In genomic region chr6:82111540-82111939, GRCm38 (mm10) we compare ENCODE assay signal across 22 mouse cellular contexts.
DNase-seq lines count a peak whose midpoint lies in the region; ATAC-seq and TF ChIP-seq lines count a peak whose summit lies in the region.
"Had no signal": no experiment of that assay in that cellular context is flagged by ENCODE, and none has a peak within 500 bp of the region (broad histone marks: within the 10 kb centered on the region; RNA-seq: fewer than 3 reads in every experiment).

No protein-coding gene starts in this region.

- no peaks in the 10 kb centered on the region for H3K36me3 ChIP-seq in midbrain, embryonic 11.5 days (ENCODE audit: control insufficient read depth, insufficient read depth, low read length)
- H3K36me3 ChIP-seq in midbrain, postnatal 0 days (ENCODE audit: insufficient read depth, low read length) = no peaks in the 10 kb centered on the region
- H3K36me3 ChIP-seq: forebrain, embryonic 10.5 days; heart, embryonic 10.5 days; limb, embryonic 10.5 days; midbrain, embryonic 15.5 days had no signal

- no peaks in the 10 kb centered on the region for H3K4me1 ChIP-seq in midbrain, embryonic 11.5 days (ENCODE audit: control insufficient read depth, insufficient read depth, low read length)
- H3K4me1 ChIP-seq in midbrain, postnatal 0 days (ENCODE audit: insufficient read depth, low read length) = no peaks in the 10 kb centered on the region
- H3K4me1 ChIP-seq: midbrain, embryonic 15.5 days had no signal

- no peak overlapping the region for H3K27ac ChIP-seq in midbrain, embryonic 11.5 days (ENCODE audit: low read depth, low read length)
- H3K27ac ChIP-seq in midbrain, postnatal 0 days (ENCODE audit: low read depth, low read length) = no peak overlapping the region
- H3K27ac ChIP-seq: forebrain, embryonic 10.5 days; heart, embryonic 10.5 days; hindbrain, embryonic 14.5 days; limb, embryonic 10.5 days; midbrain, embryonic 15.5 days had no signal

- H3K27me3 ChIP-seq in midbrain, embryonic 11.5 days (ENCODE audit: control insufficient read depth, insufficient read depth, low read length) = no peaks in the 10 kb centered on the region
- H3K27me3 ChIP-seq in midbrain, postnatal 0 days (ENCODE audit: insufficient read depth, low read length) = no peaks in the 10 kb centered on the region
- H3K27me3 ChIP-seq: midbrain, embryonic 15.5 days had no signal

- WGBS in midbrain, embryonic 11.5 days = 80% methylated on average over 3 of the region's 3 CpGs
- 82% methylated on average over 3 of the region's 3 CpGs for WGBS in midbrain, postnatal 0 days

- no peak overlapping the region for H3K4me3 ChIP-seq in midbrain, embryonic 11.5 days (ENCODE audit: low read depth, low read length)
- H3K4me3 ChIP-seq in midbrain, postnatal 0 days (ENCODE audit: low read depth, low read length) = no peak overlapping the region
- H3K4me3 ChIP-seq: forebrain, embryonic 10.5 days; heart, embryonic 10.5 days; limb, embryonic 10.5 days; midbrain, embryonic 15.5 days had no signal

- peak; percentile 9 for DNase-seq in adrenal gland, postnatal 10 days
- no peak for DNase-seq in adrenal gland, postnatal 25 days
- DNase-seq in midbrain, embryonic 11.5 days (ENCODE audit: low spot score, missing footprints) = peak; percentile 39
- no peak for DNase-seq in midbrain, postnatal 0 days (ENCODE audit: low spot score)
- DNase-seq in lung, postnatal 14 days = peak; percentile 56
- DNase-seq in kidney, adult 11 months = no peak
- no peak for DNase-seq in left cerebral cortex, postnatal 36 days (ENCODE audit: low spot score in 2 of 2)
- DNase-seq: cerebellum, adult 11 months; cerebellum, adult 9-11 months; forebrain, postnatal 0 days; gastrocnemius, postnatal 36 days; heart, postnatal 4 days; kidney, postnatal 14 days; liver, postnatal 0 days had no signal

- H3K4me2 ChIP-seq in midbrain, embryonic 11.5 days = no peak overlapping the region
- H3K4me2 ChIP-seq in midbrain, postnatal 0 days (ENCODE audit: low read depth, low read length, poor library complexity, severe bottlenecking) = no peak overlapping the region
- H3K4me2 ChIP-seq: hindbrain, embryonic 14.5 days; liver, embryonic 11.5 days; midbrain, embryonic 15.5 days had no signal

- no peak overlapping the region for H3K9ac ChIP-seq in midbrain, embryonic 11.5 days (ENCODE audit: low read length)
- H3K9ac ChIP-seq in midbrain, postnatal 0 days (replicated peaks; ENCODE audit: low read length, poor library complexity, severe bottlenecking) = no peak overlapping the region
- H3K9ac ChIP-seq: forebrain, postnatal 0 days; hindbrain, embryonic 14.5 days; liver, postnatal 0 days; midbrain, embryonic 15.5 days had no signal

- no peaks in the 10 kb centered on the region for H3K9me3 ChIP-seq in midbrain, embryonic 11.5 days (ENCODE audit: control insufficient read depth, low read length)
- H3K9me3 ChIP-seq in midbrain, postnatal 0 days (ENCODE audit: low read length) = no peaks in the 10 kb centered on the region
- H3K9me3 ChIP-seq: forebrain, embryonic 10.5 days; heart, embryonic 10.5 days; limb, embryonic 10.5 days; midbrain, embryonic 15.5 days had no signal

- intact Hi-C loops in left cerebral cortex, postnatal 36 days (cut with DNase I) = no loop called here

- ATAC-seq in midbrain, embryonic 11.5 days (ENCODE audit: low FRiP score) = no peak
- ATAC-seq in midbrain, postnatal 0 days (ENCODE audit: low FRiP score) = no peak
- ATAC-seq: CD4-positive, CD25-positive, alpha-beta regulatory T cell, adult 4 months; forebrain, postnatal 0 days; inflammation-experienced regulatory T-cells, adult 6 months; liver, postnatal 0 days; midbrain, embryonic 15.5 days had no signal

- no peak for TF ChIP-seq CTCF in midbrain, postnatal 0 days (IDR thresholded peaks at IDR 0.05)

Comparison
In these comparisons a context has a peak if more than half of its experiments do, and no peak if none do; other contexts are left out.
1. DNase-seq: peak in adrenal gland, postnatal 10 days (single experiment), midbrain, embryonic 11.5 days (single experiment) and lung, postnatal 14 days (single experiment); none in adrenal gland, postnatal 25 days (single experiment), midbrain, postnatal 0 days (single experiment), kidney, adult 11 months (single experiment) and left cerebral cortex, postnatal 36 days (0 of 2).